Mouse (Mus musculus): ENCODE results near the gene Panx1. TPM values are rescaled to one million over a fixed set of nuclear protein-coding genes. Genes with fewer than 3 reads are reported as not detected.

Gene Panx1
- polyA plus RNA-seq, 1 experiment from 2014 or later, result 20.0 TPM

GRCm38 (mm10) chr9:15036807-15037206 is 8.5 kb downstream of the Panx1 start:
- 66% methylated on average over 4 of the region's 4 CpGs for WGBS
- H3K27me3 ChIP-seq (replicated peaks; ENCODE audit: insufficient read depth, low read length), result no peaks in the 10 kb centered on the region
- no peaks in the 10 kb centered on the region for H3K9me3 ChIP-seq (ENCODE audit: low read length)
- H3K36me3 ChIP-seq (ENCODE audit: insufficient read depth, low read length), result no peaks in the 10 kb centered on the region
- no peak overlapping the region for H3K27ac ChIP-seq (ENCODE audit: low read length)
- ATAC-seq (no peak), DNase-seq (ENCODE audit: low spot score) (no peak)
- H3K4me1 ChIP-seq (ENCODE audit: insufficient read depth, low read depth, low read length), result peaks cover 6% of the 10 kb centered on the region; the same call in 1 of the 2 replicates
- H3K9ac ChIP-seq (replicated peaks; ENCODE audit: low read depth), result no peak overlapping the region
- no peak overlapping the region for H3K4me3 ChIP-seq (ENCODE audit: low read depth, low read length)
- H3K4me2 ChIP-seq (replicated peaks; ENCODE audit: low read depth, low read length), result no peak overlapping the region
- TF ChIP-seq EP300 (IDR thresholded peaks at IDR 0.05) (no peak), CTCF (IDR thresholded peaks at IDR 0.05) (no peak)

- H3K27ac ChIP-seq (ENCODE audit: low read length), result no peak overlapping the region
- no peaks in the 10 kb centered on the region for H3K9me3 ChIP-seq (ENCODE audit: low read length)
- ATAC-seq (no peak), DNase-seq (ENCODE audit: low spot score) (no peak)
- no peaks in the 10 kb centered on the region for H3K27me3 ChIP-seq (replicated peaks; ENCODE audit: insufficient read depth, low read length)
- no peak overlapping the region for H3K4me3 ChIP-seq (ENCODE audit: low read depth, low read length)
- 98% methylated on average over 2 of the region's 2 CpGs for WGBS
- no peak for TF ChIP-seq EP300 (IDR thresholded peaks at IDR 0.05)
- TF ChIP-seq CTCF (IDR thresholded peaks at IDR 0.05), result no peak
- H3K4me2 ChIP-seq (replicated peaks; ENCODE audit: low read depth, low read length), result no peak overlapping the region
- H3K36me3 ChIP-seq (ENCODE audit: insufficient read depth, low read length), result no peaks in the 10 kb centered on the region
- H3K9ac ChIP-seq (replicated peaks; ENCODE audit: low read depth), result no peak overlapping the region
- peaks cover 6% of the 10 kb centered on the region; the same call in 1 of the 2 replicates for H3K4me1 ChIP-seq (ENCODE audit: insufficient read depth, low read depth, low read length)
Observed at GRCm38 (mm10) chr9:15036405-15036804, 8.9 kb downstream of the Panx1 start.

- H3K9me3 ChIP-seq (ENCODE audit: low read length), result no peaks in the 10 kb centered on the region
- 95% methylated on average over 7 of the region's 7 CpGs for WGBS
- no peak for ATAC-seq
Observed at GRCm38 (mm10) chr9:15035979-15036378, 9.3 kb downstream of the Panx1 start.

GRCm38 (mm10) chr9:15034546-15035273 is 10.6 kb downstream of the Panx1 start:
- H3K36me3 ChIP-seq (ENCODE audit: insufficient read depth, low read length), result no peaks in the 10 kb centered on the region
- H3K4me3 ChIP-seq (ENCODE audit: low read depth, low read length), result no peak overlapping the region
- no peak overlapping the region for H3K27ac ChIP-seq (ENCODE audit: low read length)

More at GRCm38 (mm10) chr9:15035979-15036378, 9.3 kb downstream of the Panx1 start:
- DNase-seq (ENCODE audit: low spot score), result no peak
- Histone ChIP-seq H3K36me3 (ENCODE audit: insufficient read depth, low read length) (no peaks in the 10 kb centered on the region), H3K27ac (ENCODE audit: low read length) (no peak overlapping the region), H3K4me1 (ENCODE audit: insufficient read depth, low read depth, low read length) (peaks cover 6% of the 10 kb centered on the region; the same call in 1 of the 2 replicates), H3K4me2 (replicated peaks; ENCODE audit: low read depth, low read length) (no peak overlapping the region), H3K4me3 (ENCODE audit: low read depth, low read length) (no peak overlapping the region), H3K27me3 (replicated peaks; ENCODE audit: insufficient read depth, low read length) (no peaks in the 10 kb centered on the region), H3K9ac (replicated peaks; ENCODE audit: low read depth) (no peak overlapping the region)
- no peak for TF ChIP-seq EP300 (IDR thresholded peaks at IDR 0.05)
- no peak for TF ChIP-seq CTCF (IDR thresholded peaks at IDR 0.05)

GRCm38 (mm10) chr9:15033568-15034160 is 11.6 kb downstream of the Panx1 start:
- TF ChIP-seq CTCF (IDR thresholded peaks at IDR 0.05) (peak; percentile 71), EP300 (IDR thresholded peaks at IDR 0.05) (no peak)
- Histone ChIP-seq H3K27me3 (replicated peaks; ENCODE audit: insufficient read depth, low read length) (no peaks in the 10 kb centered on the region), H3K4me1 (ENCODE audit: insufficient read depth, low read depth, low read length) (peaks cover 6% of the 10 kb centered on the region; the same call in 1 of the 2 replicates), H3K4me3 (ENCODE audit: low read depth, low read length) (no peak overlapping the region), H3K27ac (ENCODE audit: low read length) (no peak overlapping the region), H3K9me3 (ENCODE audit: low read length) (no peaks in the 10 kb centered on the region), H3K36me3 (ENCODE audit: insufficient read depth, low read length) (no peaks in the 10 kb centered on the region), H3K4me2 (replicated peaks; ENCODE audit: low read depth, low read length) (no peak overlapping the region), H3K9ac (replicated peaks; ENCODE audit: low read depth) (no peak overlapping the region)
- ATAC-seq (no peak), DNase-seq (ENCODE audit: low spot score) (peak; percentile 72)
- whole genome bisulfite sequencing, result 60% methylated on average over 5 of the region's 5 CpGs

More at GRCm38 (mm10) chr9:15034546-15035273, 10.6 kb downstream of the Panx1 start:
- H3K4me1 ChIP-seq (ENCODE audit: insufficient read depth, low read depth, low read length), result peaks cover 6% of the 10 kb centered on the region; the same call in 1 of the 2 replicates
- H3K27me3 ChIP-seq (replicated peaks; ENCODE audit: insufficient read depth, low read length), result no peaks in the 10 kb centered on the region
- WGBS, result 48% methylated on average over 7 of the region's 7 CpGs
- no peak overlapping the region for H3K4me2 ChIP-seq (replicated peaks; ENCODE audit: low read depth, low read length)
- peak; percentile 43 for DNase-seq (ENCODE audit: low spot score)
- peak; percentile 72 for ATAC-seq
- no peak overlapping the region for H3K9ac ChIP-seq (replicated peaks; ENCODE audit: low read depth)
- TF ChIP-seq EP300 (IDR thresholded peaks at IDR 0.05) (0 out of 2 replicates have a peak, but pooled peaks have one; percentile 24), CTCF (IDR thresholded peaks at IDR 0.05) (no peak)
- H3K9me3 ChIP-seq (ENCODE audit: low read length), result no peaks in the 10 kb centered on the region

- Histone ChIP-seq H3K9ac (replicated peaks; ENCODE audit: low read depth) (no peak overlapping the region), H3K36me3 (ENCODE audit: insufficient read depth, low read length) (no peaks in the 10 kb centered on the region), H3K27ac (ENCODE audit: low read length) (no peak overlapping the region), H3K4me2 (replicated peaks; ENCODE audit: low read depth, low read length) (no peak overlapping the region), H3K4me3 (ENCODE audit: low read depth, low read length) (no peak overlapping the region), H3K27me3 (replicated peaks; ENCODE audit: insufficient read depth, low read length) (no peaks in the 10 kb centered on the region), H3K4me1 (ENCODE audit: insufficient read depth, low read depth, low read length) (peaks cover 6% of the 10 kb centered on the region; the same call in 1 of the 2 replicates), H3K9me3 (ENCODE audit: low read length) (no peaks in the 10 kb centered on the region)
- WGBS, result 81% methylated on average over 4 of the region's 4 CpGs
- no peak for ATAC-seq
- TF ChIP-seq CTCF (IDR thresholded peaks at IDR 0.05) (no peak), EP300 (IDR thresholded peaks at IDR 0.05) (no peak)
- DNase-seq (ENCODE audit: low spot score), result no peak
Observed at GRCm38 (mm10) chr9:15032797-15033196, 12.5 kb downstream of the Panx1 start.
